Mouse (Mus musculus) adrenal gland, postnatal 10 days (tissue): Measurements from ENCODE around the gene Klhl36. TPM values are rescaled to one million over a fixed set of nuclear protein-coding genes. Genes with fewer than 3 reads are reported as not detected.

Experiments
- total RNA-seq, 2 experiments: library from RNA; stranded (reverse); gene quantifications; 2 replicates each; pipeline ENCODE4 v1.2.3; 2021

Klhl36 gene
- total RNA-seq, 2 experiments from 2014 or later: 7.3 to 11.2 TPM

Other genes with a start within 250 kb of the Klhl36 start
- gene Adad2, start 249.5 kb upstream of the Klhl36 start, total RNA-seq: not detected
- under 1 TPM; 0.42 to 0.79 TPM for gene Kcng4, start 226.6 kb upstream of the Klhl36 start, total RNA-seq
- 10 to 100 TPM; 15.4 to 17.4 TPM for gene Wfdc1, start 195.9 kb upstream of the Klhl36 start, total RNA-seq
- gene Atp2c2, start 162.3 kb upstream of the Klhl36 start, total RNA-seq: under 1 TPM; 0.12 to 0.39 TPM
- 10 to 100 TPM in 1 of 2 experiments, 1 to 10 TPM in 1; 8.7 to 12.0 TPM for gene Tldc1, start 83.8 kb upstream of the Klhl36 start, total RNA-seq
- 10 to 100 TPM; 68.0 to 77.5 TPM for gene Cotl1, start 21.7 kb upstream of the Klhl36 start, total RNA-seq
- gene Usp10, start 48.1 kb downstream of the Klhl36 start, total RNA-seq: 100 to 1,000 TPM in 1 of 2 experiments, 10 to 100 TPM in 1; 92.2 to 106 TPM
- gene Gm20388, start 48.6 kb downstream of the Klhl36 start, total RNA-seq: 1 to 10 TPM; 1.9 to 2.0 TPM
- gene Crispld2, start 130.2 kb downstream of the Klhl36 start, total RNA-seq: 1 to 10 TPM; 5.9 to 7.7 TPM
- gene Zdhhc7, start 239.2 kb downstream of the Klhl36 start, total RNA-seq: 10 to 100 TPM; 43.2 to 44.8 TPM